Mouse (Mus musculus) hindbrain, embryonic 16.5 days (tissue): ENCODE measurements around the gene Tenm3. TPM values are rescaled to one million over a fixed set of nuclear protein-coding genes. Genes with fewer than 3 reads are reported as not detected.

Source experiments
- ATAC-seq: fragments of 200-750 bp; cut with Nextera tagmentation; 2 replicates; pipeline ENCODE4 v1.8.0; 2017; ENCODE audit warnings: moderate TSS enrichment, moderate library complexity
- H3K27ac ChIP-seq: fragments of 300-500 bp; sonication (generic); 2 replicates; pipeline ENCODE4 v1.5.1; 2014; ENCODE audit warnings: low read depth, mild to moderate bottlenecking, control low read depth, low read length, moderate library complexity
- H3K27me3 ChIP-seq: fragments of 300-500 bp; sonication (generic); replicated peaks from 2 replicates; pipeline ENCODE4 v1.6.1; 2014; ENCODE audit warnings: low read length; ENCODE audit not compliant: control insufficient read depth, insufficient read depth
- H3K36me3 ChIP-seq: fragments of 300-500 bp; sonication (generic); 2 replicates; pipeline ENCODE4 v1.6.1; 2014; ENCODE audit warnings: mild to moderate bottlenecking, low read length, moderate library complexity, mixed read lengths; ENCODE audit not compliant: control insufficient read depth, insufficient read depth
- H3K4me1 ChIP-seq: fragments of 300-500 bp; sonication (generic); 2 replicates; pipeline ENCODE4 v1.6.1; 2014; ENCODE audit warnings: low read depth, low read length; ENCODE audit not compliant: control insufficient read depth, insufficient read depth
- H3K4me2 ChIP-seq: fragments of 300-500 bp; sonication (generic); 2 replicates; pipeline ENCODE4 v1.6.1; 2014; ENCODE audit warnings: mild to moderate bottlenecking, low read length, control low read depth, moderate library complexity
- H3K4me3 ChIP-seq: fragments of 300-500 bp; sonication (generic); 2 replicates; pipeline ENCODE4 v1.5.1; 2014; ENCODE audit warnings: mild to moderate bottlenecking, low read length, control low read depth, moderate library complexity
- H3K9ac ChIP-seq: fragments of 300-500 bp; sonication (generic); 2 replicates; pipeline ENCODE4 v1.6.1; 2014; ENCODE audit warnings: low read depth, mild to moderate bottlenecking, control low read depth, low read length, moderate library complexity
- H3K9me3 ChIP-seq: fragments of 300-500 bp; sonication (generic); 2 replicates; pipeline ENCODE4 v1.6.1; 2014; ENCODE audit warnings: mild to moderate bottlenecking, low read length, moderate library complexity; ENCODE audit not compliant: control insufficient read depth
- WGBS: fragments of 180-500 bp; shearing (Covaris S2); extraction: QIAGEN DNeasy Blood & Tissue Kit; methylation state at CpG from one replicate; pipeline ENCODE4 v1.1.7; 2014; 5-methylcytosine and 5-hydroxymethylcytosine counted together
- polyA plus RNA-seq: library from polyadenylated mRNA; unstranded; fragments of >200 nt; fragmentation: Nextera tagmentation; extraction: Ambion mirVana; gene quantifications from 2 replicates; pipeline ENCODE4 v1.2.1, GENCODE M21; 2015

The Tenm3 gene
- polyA plus RNA-seq, 1 experiment from 2014 or later = 24.2 TPM

GRCm38 (mm10) chr8:48522536-48523123, 321.1 kb downstream of the Tenm3 start:
- no peak overlapping the region for H3K27ac ChIP-seq
- 94% methylated on average over 4 of the region's 4 CpGs for WGBS
- peak; percentile 61 for ATAC-seq

GRCm38 (mm10) chr8:48522004-48522403, 321.7 kb downstream of the Tenm3 start:
- 0 out of 2 replicates have a peak, but pooled peaks have one; percentile 21 for ATAC-seq
- H3K4me1 ChIP-seq = no peaks in the 10 kb centered on the region; the same call in 1 of the 2 replicates
- no peak overlapping the region for H3K4me2 ChIP-seq
- H3K9me3 ChIP-seq = no peaks in the 10 kb centered on the region
- no peaks in the 10 kb centered on the region for H3K27me3 ChIP-seq
- no peak overlapping the region for H3K27ac ChIP-seq
- no peak overlapping the region for H3K9ac ChIP-seq
- H3K4me3 ChIP-seq = no peak overlapping the region
- 68% methylated on average over 8 of the region's 8 CpGs for WGBS
- H3K36me3 ChIP-seq = no peaks in the 10 kb centered on the region

More at GRCm38 (mm10) chr8:48522536-48523123, 321.1 kb downstream of the Tenm3 start:
- Histone ChIP-seq H3K9me3 (no peaks in the 10 kb centered on the region), H3K9ac (no peak overlapping the region), H3K4me3 (no peak overlapping the region), H3K4me1 (no peaks in the 10 kb centered on the region; the same call in 1 of the 2 replicates), H3K27me3 (no peaks in the 10 kb centered on the region), H3K36me3 (no peaks in the 10 kb centered on the region), H3K4me2 (no peak overlapping the region)

GRCm38 (mm10) chr8:48517431-48517830, 326.3 kb downstream of the Tenm3 start:
- no peak for ATAC-seq

GRCm38 (mm10) chr8:48514230-48514629, 329.5 kb downstream of the Tenm3 start:
- H3K4me2 ChIP-seq = no peak overlapping the region
- no peaks in the 10 kb centered on the region for H3K36me3 ChIP-seq
- H3K27me3 ChIP-seq = no peaks in the 10 kb centered on the region
- H3K4me3 ChIP-seq = no peak overlapping the region
- no peak for ATAC-seq
- H3K9ac ChIP-seq = no peak overlapping the region
- 79% methylated on average over 4 of the region's 4 CpGs for WGBS
- no peaks in the 10 kb centered on the region for H3K9me3 ChIP-seq
- no peak overlapping the region for H3K27ac ChIP-seq
- H3K4me1 ChIP-seq = peaks cover 4% of the 10 kb centered on the region; the same call in 1 of the 2 replicates

More at GRCm38 (mm10) chr8:48517431-48517830, 326.3 kb downstream of the Tenm3 start:
- Histone ChIP-seq H3K4me3 (no peak overlapping the region), H3K36me3 (no peaks in the 10 kb centered on the region), H3K27ac (no peak overlapping the region), H3K4me2 (no peak overlapping the region), H3K9me3 (no peaks in the 10 kb centered on the region), H3K27me3 (no peaks in the 10 kb centered on the region), H3K4me1 (no peaks in the 10 kb centered on the region; the same call in 1 of the 2 replicates), H3K9ac (no peak overlapping the region)

- H3K9me3 ChIP-seq = no peaks in the 10 kb centered on the region
- H3K27ac ChIP-seq = no peak overlapping the region
- H3K4me3 ChIP-seq = no peak overlapping the region
- ATAC-seq = no peak
- H3K9ac ChIP-seq = no peak overlapping the region
- H3K36me3 ChIP-seq = no peaks in the 10 kb centered on the region
- WGBS = 91% methylated on average over 7 of the region's 7 CpGs
- H3K27me3 ChIP-seq = no peaks in the 10 kb centered on the region
- H3K4me1 ChIP-seq = peaks cover 6% of the 10 kb centered on the region
- H3K4me2 ChIP-seq = no peak overlapping the region
These were observed 329.9 kb downstream of the Tenm3 start for GRCm38 (mm10) chr8:48513801-48514200.

GRCm38 (mm10) chr8:48511546-48511945, 332.2 kb downstream of the Tenm3 start:
- Histone ChIP-seq H3K4me2 (peak overlapping the region; percentile 15; the same call in 1 of the 2 replicates), H3K4me1 (peaks cover 12% of the 10 kb centered on the region), H3K27ac (no peak overlapping the region), H3K4me3 (no peak overlapping the region), H3K9ac (no peak overlapping the region), H3K9me3 (no peaks in the 10 kb centered on the region), H3K36me3 (no peaks in the 10 kb centered on the region), H3K27me3 (no peaks in the 10 kb centered on the region)
- WGBS = 82% methylated on average over 12 of the region's 12 CpGs
- ATAC-seq = no peak

- Histone ChIP-seq H3K4me1 (peaks cover 12% of the 10 kb centered on the region), H3K9ac (no peak overlapping the region), H3K4me2 (peak overlapping the region; percentile 15; the same call in 1 of the 2 replicates), H3K4me3 (no peak overlapping the region), H3K36me3 (no peaks in the 10 kb centered on the region), H3K27ac (no peak overlapping the region), H3K9me3 (no peaks in the 10 kb centered on the region), H3K27me3 (no peaks in the 10 kb centered on the region)
- no peak for ATAC-seq
- WGBS = 76% methylated on average over 14 of the region's 14 CpGs
These were observed 332.6 kb downstream of the Tenm3 start for GRCm38 (mm10) chr8:48511137-48511536.

GRCm38 (mm10) chr8:48508641-48509599, 334.8 kb downstream of the Tenm3 start:
- no peaks in the 10 kb centered on the region for H3K36me3 ChIP-seq
- peak overlapping the region; percentile 40 for H3K4me3 ChIP-seq
- ATAC-seq = peak; percentile 76
- peak overlapping the region; percentile 68 for H3K4me2 ChIP-seq
- peak overlapping the region; percentile 53 for H3K9ac ChIP-seq
- no peaks in the 10 kb centered on the region for H3K9me3 ChIP-seq
- H3K4me1 ChIP-seq = peaks cover 12% of the 10 kb centered on the region
- WGBS = 27% methylated on average over 29 of the region's 29 CpGs
- H3K27ac ChIP-seq = peak overlapping the region; percentile 64
- H3K27me3 ChIP-seq = no peaks in the 10 kb centered on the region
